9 mouse cellular contexts compared by ENCODE assay signal in genomic region chr4:83794315-83794922, GRCm38 (mm10).
DNase-seq lines count a peak whose midpoint lies in the region; ATAC-seq lines count a peak whose summit lies in the region.
"Had no signal": no experiment of that assay in that cellular context is flagged by ENCODE, and none has a peak within 500 bp of the region (broad histone marks: within the 10 kb centered on the region; RNA-seq: fewer than 3 reads in every experiment).

No protein-coding gene starts in this region.

- H3K27ac ChIP-seq in limb, embryonic 11.5 days (replicated peaks; ENCODE audit: low read depth, low read length), result no peak overlapping the region
- no peak overlapping the region for H3K27ac ChIP-seq in neural tube, embryonic 12.5 days
- H3K27ac ChIP-seq: embryonic facial prominence, embryonic 15.5 days had no signal

- no peak overlapping the region for H3K9ac ChIP-seq in limb, embryonic 11.5 days (ENCODE audit: low read length)
- no peak overlapping the region for H3K9ac ChIP-seq in neural tube, embryonic 12.5 days
- H3K9ac ChIP-seq: embryonic facial prominence, embryonic 15.5 days had no signal

- 0 out of 2 replicates have a peak, but pooled peaks have one; percentile 13 for ATAC-seq in limb, embryonic 11.5 days (ENCODE audit: insufficient number of reproducible peaks, low FRiP score, low TSS enrichment, low read depth)
- ATAC-seq in neural tube, embryonic 12.5 days (ENCODE audit: low FRiP score, low read depth), result peak; percentile 82; the same call in 1 of the 2 replicates
- no peak for ATAC-seq in erythroblast, adult 5-6 weeks (replicated peaks; ENCODE audit: low FRiP score, poor library complexity, severe bottlenecking)

- no peak overlapping the region for H3K4me2 ChIP-seq in limb, embryonic 11.5 days (ENCODE audit: low read depth, severe bottlenecking)
- peak overlapping the region; percentile 46 for H3K4me2 ChIP-seq in neural tube, embryonic 12.5 days (replicated peaks)
- H3K4me2 ChIP-seq: embryonic facial prominence, embryonic 15.5 days had no signal

- no peak overlapping the region for H3K4me3 ChIP-seq in limb, embryonic 11.5 days (ENCODE audit: low read depth, low read length)
- no peak overlapping the region for H3K4me3 ChIP-seq in neural tube, embryonic 12.5 days
- H3K4me3 ChIP-seq: embryonic facial prominence, embryonic 15.5 days had no signal

- 22% methylated on average over 9 of the region's 9 CpGs for WGBS in limb, embryonic 11.5 days
- WGBS in neural tube, embryonic 12.5 days, result 23% methylated on average over 9 of the region's 9 CpGs

- peak; percentile 20 for DNase-seq in thymus, postnatal 14 days
- no peak for DNase-seq in thymus, postnatal 36 days
- DNase-seq in cerebellum, postnatal 25 days, result peak; percentile 50 to 71
- DNase-seq in frontal cortex, postnatal 36 days (ENCODE audit: low spot score in 2 of 2), result peak; percentile 24 to 76
- DNase-seq in kidney, adult 8-10 months, result peak; percentile 19 to 55
- peak; percentile 75 for DNase-seq in limb, embryonic 11.5 days (ENCODE audit: low spot score)

- H3K4me1 ChIP-seq in limb, embryonic 11.5 days (ENCODE audit: control insufficient read depth, insufficient read depth, low read length), result peaks cover 6% of the 10 kb centered on the region
- peaks cover 8% of the 10 kb centered on the region; the same call in 1 of the 2 replicates for H3K4me1 ChIP-seq in neural tube, embryonic 12.5 days
- H3K4me1 ChIP-seq: embryonic facial prominence, embryonic 15.5 days had no signal

- H3K36me3 ChIP-seq in limb, embryonic 11.5 days (ENCODE audit: control insufficient read depth, insufficient read depth, low read length), result no peaks in the 10 kb centered on the region
- no peaks in the 10 kb centered on the region for H3K36me3 ChIP-seq in neural tube, embryonic 12.5 days
- H3K36me3 ChIP-seq: embryonic facial prominence, embryonic 15.5 days had no signal

- no peaks in the 10 kb centered on the region for H3K27me3 ChIP-seq in limb, embryonic 11.5 days (ENCODE audit: control insufficient read depth, insufficient read depth, low read length)
- H3K27me3 ChIP-seq in neural tube, embryonic 12.5 days (replicated peaks), result no peaks in the 10 kb centered on the region

- no peaks in the 10 kb centered on the region for H3K9me3 ChIP-seq in limb, embryonic 11.5 days (ENCODE audit: control insufficient read depth, low read length)
- H3K9me3 ChIP-seq in neural tube, embryonic 12.5 days, result no peaks in the 10 kb centered on the region
- H3K9me3 ChIP-seq: embryonic facial prominence, embryonic 15.5 days had no signal

Comparison
In these comparisons a context has a peak if more than half of its experiments do, and no peak if none do; other contexts are left out.
1. DNase-seq: peak in thymus, postnatal 14 days (single experiment), cerebellum, postnatal 25 days (2 of 2), frontal cortex, postnatal 36 days (2 of 2), kidney, adult 8-10 months (2 of 2) and limb, embryonic 11.5 days (single experiment); none in thymus, postnatal 36 days (0 of 2).